Mouse (Mus musculus) heart, adult 11 months (tissue): ENCODE data around the gene Bicd2.

Experiments
- DNase-seq: peaks from one replicate; pipeline ENCODE4 v3.0.0; 2022

Bicd2 gene

GRCm38 (mm10) chr13:49407795-49408194 lies 66.4 kb downstream of the Bicd2 start:
- no peak for DNase-seq

DNA sequence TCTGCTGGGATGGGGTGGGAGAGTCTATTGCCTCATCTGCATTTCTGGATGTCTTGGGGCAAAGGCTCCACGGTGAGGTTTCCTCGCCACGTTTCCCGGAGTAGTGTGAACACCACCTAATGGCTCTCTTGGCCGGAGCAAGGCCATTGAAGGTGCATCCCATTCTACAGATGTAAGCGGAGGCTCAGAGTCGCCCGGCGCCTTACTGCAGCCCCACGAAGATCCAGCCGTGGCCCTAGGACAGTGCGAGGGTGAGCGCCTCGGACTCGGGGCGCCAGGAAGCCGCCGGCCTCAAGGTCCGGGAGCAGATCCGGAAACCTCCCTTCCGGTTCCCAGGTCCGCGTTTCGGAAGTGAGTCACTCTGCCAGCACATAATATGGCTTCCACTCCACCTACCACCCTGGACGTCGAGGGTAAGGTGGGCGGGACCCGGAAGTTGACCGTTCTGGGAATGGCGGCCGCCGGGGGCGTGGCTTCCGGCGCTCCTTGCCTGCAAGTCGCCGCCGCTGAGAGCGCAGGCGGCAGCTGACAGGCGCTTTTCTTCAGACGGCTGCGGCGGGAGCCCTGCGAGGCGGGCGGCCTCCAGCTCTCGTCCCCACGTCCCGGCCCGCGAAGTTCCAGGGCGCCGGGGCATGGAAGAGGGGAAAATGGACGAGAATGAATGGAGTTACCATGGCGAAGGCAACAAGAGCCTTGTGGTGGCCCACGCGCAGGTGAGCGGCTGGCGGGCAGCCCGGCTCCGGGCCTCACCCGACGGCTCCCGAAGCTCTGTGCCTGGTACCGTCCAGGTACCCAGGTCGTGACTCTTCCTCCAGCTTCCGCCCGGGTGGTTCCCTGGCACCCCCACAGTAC lies 79.6 kb downstream of the Bicd2 start, which contains the start of gene Ippk:
Ippk (plus strand) TSS at position 496 of the 852 bp plus-strand sequence.
- peak; percentile 100 for DNase-seq

DNA sequence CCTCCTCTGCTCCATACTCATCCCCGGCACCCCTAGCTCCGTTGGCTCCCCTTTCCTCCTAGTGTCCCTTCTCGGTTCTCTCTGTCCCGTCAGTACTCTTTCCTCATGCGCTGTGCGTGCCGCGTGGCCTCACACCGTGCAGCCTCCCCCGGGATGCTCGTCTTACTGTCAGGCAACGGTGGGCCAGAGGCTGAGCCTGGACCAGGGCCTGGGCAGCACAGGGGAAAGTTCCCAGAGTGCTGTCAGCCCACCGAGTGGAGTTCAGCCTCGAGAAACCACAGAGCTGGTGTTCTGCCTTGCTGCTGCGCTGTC lies 80.2 kb downstream of the Bicd2 start:
- no peak for DNase-seq

- DNase-seq, result no peak
Measured at GRCm38 (mm10) chr13:49421959-49422358, 80.6 kb downstream of the Bicd2 start.

DNA sequence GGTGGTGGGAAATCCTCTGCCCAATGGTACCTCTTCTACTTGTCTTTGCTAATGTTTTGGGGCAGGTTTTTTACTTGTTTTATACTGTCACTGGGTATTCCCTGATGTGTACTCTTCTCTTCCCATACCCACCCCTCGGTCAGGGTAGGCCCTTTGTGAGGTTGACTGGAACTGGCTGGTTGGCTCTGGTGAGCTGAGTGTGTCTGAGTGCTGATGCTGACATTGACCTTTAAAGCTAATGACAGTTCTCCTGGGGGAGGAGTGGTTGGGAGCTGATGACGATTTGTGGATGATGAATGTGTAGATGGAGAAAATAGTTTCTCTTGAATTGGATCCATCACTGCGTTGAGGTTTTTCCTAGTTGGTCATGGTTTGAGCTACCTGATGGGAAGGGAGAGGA lies 85.4 kb downstream of the Bicd2 start:
- no peak for DNase-seq

- DNase-seq, result peak; percentile 92
Measured at GRCm38 (mm10) chr13:49428042-49428675, 86.8 kb downstream of the Bicd2 start.

- DNase-seq, result no peak
Measured at GRCm38 (mm10) chr13:49430529-49430928, 89.1 kb downstream of the Bicd2 start.

GRCm38 (mm10) chr13:49433268-49434029 lies 92.1 kb downstream of the Bicd2 start:
- no peak for DNase-seq

DNA sequence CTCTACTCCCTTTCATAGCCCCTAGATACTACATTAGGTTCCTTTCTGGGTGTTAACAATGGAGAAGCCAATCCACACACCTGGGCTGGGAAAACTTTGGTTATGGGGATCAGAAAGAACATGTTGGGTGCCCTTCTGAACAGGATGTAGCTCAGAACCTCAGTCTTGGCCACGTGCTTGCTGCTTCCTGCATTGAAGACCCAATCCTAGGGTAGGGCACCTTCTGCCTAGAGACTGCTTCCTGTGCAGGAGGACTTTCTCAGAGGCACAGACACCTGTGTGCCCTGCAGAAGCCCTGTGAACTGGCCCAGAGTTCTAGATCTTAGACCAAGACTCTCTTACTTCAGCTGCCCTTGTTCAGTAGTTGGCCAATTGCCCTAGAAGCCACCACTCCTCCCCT lies 94.4 kb downstream of the Bicd2 start:
- DNase-seq, result no peak

GRCm38 (mm10) chr13:49436170-49436569 lies 94.8 kb downstream of the Bicd2 start:
- DNase-seq, result no peak
